Mouse (Mus musculus) E14TG2a.4 (cell line): Measurements from ENCODE around the gene Asphd2.

Source experiments
- H3K27me3 ChIP-seq: 2 replicates; pipeline ENCODE4 v1.6.1; 2014; ENCODE audit warnings: low read length, control low read depth; ENCODE audit not compliant: insufficient read depth
- H3K36me3 ChIP-seq: 2 replicates; pipeline ENCODE4 v1.6.1; 2014; ENCODE audit warnings: low read length, control low read depth; ENCODE audit not compliant: insufficient read depth
- H3K4me1 ChIP-seq: replicated peaks from 2 replicates; pipeline ENCODE4 v1.6.1; 2014; ENCODE audit warnings: low read depth, low read length, control low read depth
- H3K4me3 ChIP-seq: replicated peaks from 2 replicates; pipeline ENCODE4 v1.5.1; 2014; ENCODE audit warnings: mild to moderate bottlenecking, low read length
- H3K9me3 ChIP-seq: 2 replicates; pipeline ENCODE4 v1.6.1; 2014; ENCODE audit warnings: low read length, control low read depth
- CTCF ChIP-seq: conservative IDR thresholded peaks from 2 replicates; pipeline ENCODE4 v1.5.1; 2014; ENCODE audit warnings: low read length
- NANOG ChIP-seq: IDR thresholded peaks from 2 replicates; pipeline ENCODE4 v1.6.1; 2014; ENCODE audit warnings: borderline replicate concordance, low read length, mixed read lengths
- POU5F1 ChIP-seq: IDR thresholded peaks from 2 replicates; pipeline ENCODE4 v1.6.1; 2014; ENCODE audit warnings: low read length, borderline replicate concordance

The Asphd2 gene

DNA sequence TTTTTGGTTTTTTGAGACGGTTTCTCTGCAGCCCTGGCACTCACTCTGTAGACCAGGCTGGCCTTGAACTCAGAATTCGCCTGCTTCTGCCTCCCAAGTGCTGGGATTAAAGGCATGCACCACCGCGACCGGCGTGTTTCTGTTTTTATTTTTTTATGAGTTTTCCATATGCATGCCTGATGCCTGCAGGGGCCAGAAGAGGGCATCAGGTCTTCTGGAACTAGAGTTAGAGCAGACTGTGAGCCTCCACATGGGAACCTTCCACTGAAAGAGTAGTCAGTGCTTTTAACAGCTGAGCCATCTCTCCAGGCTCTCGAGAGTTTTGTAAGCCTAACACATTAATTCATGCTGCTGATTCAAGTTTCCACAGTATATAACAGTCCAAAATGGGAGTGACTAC is 55.5 kb downstream of the Asphd2 start:
- H3K9me3 ChIP-seq: no peaks in the 10 kb centered on the region
- no peak overlapping the region for H3K4me3 ChIP-seq
- TF ChIP-seq CTCF (no peak), NANOG (no peak), POU5F1 (no peak)
- H3K4me1 ChIP-seq: peaks cover 28% of the 10 kb centered on the region
- no peaks in the 10 kb centered on the region for H3K27me3 ChIP-seq
- H3K36me3 ChIP-seq: peaks cover 69% of the 10 kb centered on the region

DNA sequence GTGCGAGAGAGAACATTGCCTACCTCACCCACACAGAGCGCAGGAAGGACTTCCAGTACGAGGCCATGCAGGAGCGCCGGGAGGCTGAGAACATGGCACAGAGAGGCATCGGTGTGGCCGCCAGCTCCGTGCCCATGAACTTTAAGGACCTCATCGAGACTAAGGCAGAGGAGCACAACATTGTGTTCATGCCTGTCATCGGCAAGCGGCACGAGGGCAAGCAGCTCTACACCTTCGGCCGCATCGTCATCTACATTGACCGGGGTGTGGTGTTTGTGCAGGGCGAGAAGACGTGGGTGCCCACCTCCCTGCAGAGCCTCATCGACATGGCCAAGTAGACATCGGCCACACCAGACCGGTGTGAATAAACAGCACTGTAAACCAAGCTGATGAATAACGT is 57.7 kb downstream of the Asphd2 start:
- Histone ChIP-seq H3K4me3 (no peak overlapping the region), H3K36me3 (peaks cover 91% of the 10 kb centered on the region), H3K4me1 (peaks cover 25% of the 10 kb centered on the region), H3K9me3 (no peaks in the 10 kb centered on the region), H3K27me3 (no peaks in the 10 kb centered on the region)
- no peak for TF ChIP-seq NANOG
- no peak for TF ChIP-seq POU5F1
- TF ChIP-seq CTCF: no peak

DNA sequence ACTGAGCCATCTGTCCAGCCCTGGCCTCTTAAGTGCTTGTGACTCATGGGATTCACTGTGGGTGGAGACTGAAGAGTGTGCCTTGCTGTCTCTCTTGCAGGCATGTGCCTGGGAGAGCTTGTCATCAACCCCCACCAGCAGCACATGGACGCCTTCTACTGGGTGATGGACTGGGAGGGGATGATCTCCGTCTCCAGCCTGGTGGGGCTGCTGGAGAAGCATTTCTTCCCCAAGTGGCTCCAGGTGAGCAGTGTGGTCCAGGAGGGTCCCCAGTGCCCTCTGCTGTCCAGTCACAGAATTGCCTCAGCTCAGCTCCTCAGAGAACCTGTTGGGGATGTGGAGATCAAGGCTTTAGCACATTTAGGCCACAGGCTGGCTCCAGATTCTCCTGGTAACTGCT is 59.2 kb downstream of the Asphd2 start:
- no peaks in the 10 kb centered on the region for H3K9me3 ChIP-seq
- H3K4me1 ChIP-seq: peaks cover 12% of the 10 kb centered on the region
- peaks cover 99% of the 10 kb centered on the region for H3K36me3 ChIP-seq

More for the DNA sequence above, 59.2 kb downstream of the Asphd2 start:
- Histone ChIP-seq H3K4me3 (no peak overlapping the region), H3K27me3 (no peaks in the 10 kb centered on the region)
- TF ChIP-seq CTCF (peak; percentile 72), POU5F1 (no peak), NANOG (no peak)
